Mouse (Mus musculus) urinary bladder, adult 2 months (tissue): ENCODE data around the gene Trappc4. TPM values are rescaled to one million over a fixed set of nuclear protein-coding genes. Genes with fewer than 3 reads are reported as not detected.
"Not testable (repeated sequence)": the region's sequence is repeated elsewhere in the genome, so short reads cannot be mapped to it uniquely, and the experiment has no call there.

Experiments used
- DNase-seq: peaks from one replicate; pipeline ENCODE4 v3.0.0; 2022; ENCODE audit warnings: low spot score
- polyA plus RNA-seq: library from polyadenylated mRNA; depleted of rRNA; stranded (reverse); fragments of >200 nt; gene quantifications from 2 replicates; pipeline ENCODE4 v1.2.3, GENCODE M21; 2012

The Trappc4 gene
- polyA plus RNA-seq, 1 experiment: 68.6 TPM

DNA sequence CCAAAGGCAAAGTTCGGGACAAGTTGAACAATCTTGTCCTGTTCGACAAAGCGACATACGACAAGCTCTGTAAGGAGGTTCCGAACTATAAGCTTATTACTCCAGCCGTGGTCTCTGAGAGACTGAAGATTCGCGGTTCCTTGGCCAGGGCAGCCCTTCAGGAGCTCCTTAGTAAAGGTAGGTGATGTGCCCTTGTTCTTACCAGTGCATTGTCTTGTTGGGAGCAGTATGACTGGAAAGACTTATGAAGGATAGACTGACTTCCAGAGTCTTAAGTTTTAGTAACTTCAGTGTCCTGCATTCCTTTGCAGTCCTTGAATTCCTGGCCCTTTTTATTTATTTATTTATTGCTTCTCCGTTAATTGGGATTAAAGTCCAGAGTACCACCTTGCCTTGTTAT is 1.3 kb upstream of the Trappc4 start:
- not testable (repeated sequence) for DNase-seq

DNA sequence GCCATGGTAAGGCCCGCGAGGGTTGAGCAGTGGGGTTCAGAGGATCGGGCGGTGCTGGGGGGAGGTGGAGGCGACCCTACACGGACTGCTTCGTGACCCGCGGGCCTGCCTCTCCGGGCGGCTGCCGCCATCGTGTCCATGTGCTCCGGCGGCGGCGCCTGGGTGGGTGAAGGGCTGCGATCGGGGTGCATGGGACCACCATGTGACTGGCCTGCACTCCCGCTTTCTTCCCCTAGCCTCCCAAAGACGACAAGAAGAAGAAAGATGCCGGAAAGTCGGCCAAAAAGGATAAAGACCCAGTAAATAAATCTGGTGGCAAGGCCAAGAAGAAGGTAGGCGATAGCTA is 325 bp upstream of the Trappc4 start:
- DNase-seq: no peak

DNA sequence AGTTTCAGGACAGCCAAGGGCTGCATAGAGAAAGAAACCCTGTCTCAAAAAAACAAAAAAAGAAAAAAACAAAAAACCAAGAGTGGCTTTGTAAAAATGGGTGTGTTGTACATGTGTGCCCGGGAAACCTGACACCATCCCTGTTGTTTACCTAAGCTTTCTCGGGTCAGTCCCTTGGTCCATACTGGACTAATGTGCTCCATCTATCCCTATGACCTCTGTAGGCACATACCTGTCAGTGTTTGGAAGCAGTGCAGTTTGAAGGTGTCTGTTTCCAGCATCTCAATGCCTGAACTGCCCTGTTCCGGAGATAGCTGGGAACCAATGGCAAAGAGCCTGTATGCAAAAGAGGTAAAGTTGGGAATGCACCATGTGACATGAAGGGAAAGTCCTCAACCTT is 2.4 kb downstream of the Trappc4 start:
- no peak for DNase-seq

DNA sequence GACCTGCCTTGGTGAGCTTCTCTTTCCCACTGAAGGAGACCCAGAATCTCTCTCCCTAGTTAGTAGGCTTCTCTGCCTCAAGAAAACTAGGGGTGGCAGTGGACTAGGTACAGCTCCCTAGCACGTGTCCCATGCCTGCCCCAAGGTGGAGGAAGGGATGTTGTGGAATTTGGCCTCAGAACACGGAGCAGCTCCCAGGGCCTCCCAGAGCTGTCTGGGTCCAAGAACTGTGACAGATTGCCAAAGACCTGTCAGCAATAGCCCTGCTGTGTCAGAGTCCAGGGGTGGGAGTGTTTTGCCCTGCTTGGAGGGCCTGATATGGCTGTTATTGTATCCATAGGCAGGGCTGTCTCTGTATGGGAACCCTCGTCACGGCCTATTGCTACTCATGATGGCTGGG is 6.3 kb downstream of the Trappc4 start:
- no peak for DNase-seq

DNA sequence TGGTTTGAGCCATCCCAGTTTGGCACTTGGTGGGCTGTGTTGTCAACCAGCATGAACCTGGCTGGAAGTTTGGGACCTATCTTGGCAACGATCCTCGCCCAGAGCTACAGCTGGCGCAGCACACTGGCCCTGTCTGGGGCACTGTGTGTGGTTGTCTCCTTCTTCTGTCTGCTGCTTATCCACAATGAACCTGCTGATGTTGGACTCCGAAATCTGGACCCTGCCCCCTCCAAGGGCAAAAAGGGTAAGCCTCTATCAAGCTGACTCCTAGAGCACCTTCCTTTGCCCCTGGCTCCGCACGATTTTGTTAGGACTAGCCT is 7.6 kb downstream of the Trappc4 start:
- DNase-seq: no peak

DNA sequence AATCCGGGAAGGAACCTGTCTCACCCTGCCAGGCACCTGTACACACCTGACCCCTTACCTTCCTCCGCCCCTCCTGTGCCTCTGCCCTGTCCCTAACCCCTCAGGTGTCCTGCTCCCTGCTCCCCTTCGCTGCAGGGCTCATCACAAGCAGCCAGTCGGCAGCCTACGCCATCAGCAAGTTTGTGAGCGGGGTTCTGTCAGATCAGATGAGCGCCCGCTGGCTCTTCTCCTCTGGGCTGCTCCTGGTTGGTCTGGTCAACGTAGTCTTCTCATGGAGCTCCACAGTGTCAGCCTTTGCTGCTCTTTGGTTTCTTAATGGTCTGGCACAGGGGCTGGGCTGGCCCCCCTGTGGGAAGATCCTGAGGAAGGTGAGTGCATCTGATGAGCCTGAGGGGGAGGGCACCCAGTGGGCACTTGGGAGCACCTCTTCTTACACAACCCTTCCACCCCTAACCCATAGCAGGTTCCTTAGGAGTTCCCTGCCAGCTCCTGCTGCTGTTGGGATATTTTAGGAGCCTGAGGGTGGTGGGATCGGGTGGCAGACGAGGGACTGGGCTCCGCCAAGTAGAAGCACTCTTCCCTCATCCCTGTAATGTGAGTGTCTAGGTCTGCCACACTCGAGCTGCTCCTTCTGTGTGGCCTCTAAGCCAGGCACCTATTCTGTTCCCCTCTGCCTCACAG is 8.1 kb downstream of the Trappc4 start:
- DNase-seq: no peak

DNA sequence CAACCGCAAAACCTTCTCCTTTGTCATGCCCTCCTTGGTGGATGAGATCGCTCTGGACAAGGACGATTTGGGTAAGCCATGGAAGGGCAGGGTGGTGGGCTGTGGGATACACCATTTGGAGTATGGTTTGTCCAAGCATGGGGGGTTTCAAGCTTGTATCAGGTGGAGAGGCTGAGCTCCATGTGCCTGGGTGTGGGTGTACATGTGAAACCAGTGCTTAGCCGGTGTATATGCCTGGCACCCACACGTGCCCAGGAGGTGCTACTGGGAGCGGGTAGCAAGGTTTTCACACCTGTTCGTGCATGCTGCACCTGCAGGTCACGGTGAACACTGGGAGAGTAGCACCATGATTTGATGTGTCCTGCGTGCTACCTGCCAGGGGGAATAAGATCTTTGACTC is 8.8 kb downstream of the Trappc4 start:
- no peak for DNase-seq

DNA sequence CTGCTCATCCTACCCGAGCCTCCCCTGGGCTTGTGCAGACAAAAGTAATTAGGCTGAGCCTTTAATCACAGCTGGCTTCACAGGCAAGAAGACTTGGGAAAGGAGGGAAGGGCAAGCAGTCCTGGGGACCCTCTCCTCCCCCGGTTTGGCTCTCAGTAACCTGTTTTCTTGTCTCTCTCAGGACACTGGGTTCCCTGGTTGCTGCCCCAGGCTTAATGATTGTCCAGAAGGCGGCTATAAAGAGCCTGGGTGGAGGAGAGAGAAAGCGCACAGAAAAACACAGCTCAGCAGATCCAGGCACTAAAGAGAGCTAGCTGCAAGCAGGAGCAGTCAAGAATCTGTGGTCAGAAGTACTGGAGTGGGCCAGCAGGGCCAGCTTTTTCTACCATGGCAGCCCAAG is 9.3 kb downstream of the Trappc4 start:
- no peak for DNase-seq

DNA sequence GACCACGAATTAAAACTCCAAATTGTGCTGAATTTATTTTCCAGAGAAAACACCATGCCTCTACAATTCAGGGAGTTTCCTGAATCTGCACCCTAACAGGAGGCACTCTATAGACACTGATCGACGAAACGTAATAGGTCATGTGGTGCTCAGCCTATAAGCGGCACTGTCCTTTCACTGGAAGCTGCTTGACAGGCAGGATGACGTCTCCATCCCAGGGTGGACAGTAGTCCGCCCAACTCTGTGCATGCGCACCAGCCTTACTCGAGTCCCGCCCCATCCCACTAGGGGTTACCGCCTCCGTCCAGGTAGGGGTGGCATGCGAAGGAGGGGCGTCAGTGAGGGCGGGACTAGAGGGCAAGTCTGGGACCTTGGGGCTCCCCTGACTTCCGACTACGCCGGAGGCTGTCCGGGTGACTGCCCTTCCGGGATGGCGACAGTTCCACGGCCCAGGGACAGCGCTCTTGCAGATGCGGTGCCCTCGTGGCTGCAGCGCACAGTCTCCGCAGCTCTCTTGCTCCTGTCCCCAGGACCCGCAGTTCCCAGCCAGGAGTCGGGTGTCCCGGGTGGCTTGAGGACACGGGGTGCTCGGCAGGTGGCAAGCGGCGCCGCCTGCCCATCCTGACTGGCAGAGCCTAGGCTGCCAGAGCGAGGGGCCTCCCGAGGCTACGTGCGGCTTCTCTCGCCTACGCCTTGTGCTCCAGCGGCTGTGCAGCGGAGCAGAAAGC is 10.6 kb downstream of the Trappc4 start, which contains the start of gene Slc37a4:
Slc37a4 (plus strand) TSS at position 169 of the 728 bp plus-strand sequence.
- DNase-seq: peak; percentile 81

DNA sequence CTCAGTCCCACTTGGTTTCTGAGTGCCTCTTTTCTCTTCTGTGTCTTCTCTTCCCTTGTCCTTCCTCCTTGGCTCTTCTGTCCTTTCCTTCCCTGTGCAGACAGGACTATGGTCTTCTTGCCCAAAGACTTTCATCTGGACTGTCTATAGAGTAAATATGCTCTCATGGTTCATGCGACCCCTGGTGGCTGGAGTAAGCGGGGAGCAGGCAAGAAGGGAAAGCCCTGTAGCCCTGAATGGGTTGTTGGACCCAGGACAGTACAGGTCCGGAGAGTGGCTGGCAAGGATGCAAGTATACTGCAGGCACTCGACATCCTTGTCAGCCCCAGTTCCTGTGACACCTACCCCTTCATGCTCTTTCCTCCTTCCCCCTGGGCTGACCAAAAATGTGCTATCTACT is 15.9 kb downstream of the Trappc4 start:
- DNase-seq: no peak

DNA sequence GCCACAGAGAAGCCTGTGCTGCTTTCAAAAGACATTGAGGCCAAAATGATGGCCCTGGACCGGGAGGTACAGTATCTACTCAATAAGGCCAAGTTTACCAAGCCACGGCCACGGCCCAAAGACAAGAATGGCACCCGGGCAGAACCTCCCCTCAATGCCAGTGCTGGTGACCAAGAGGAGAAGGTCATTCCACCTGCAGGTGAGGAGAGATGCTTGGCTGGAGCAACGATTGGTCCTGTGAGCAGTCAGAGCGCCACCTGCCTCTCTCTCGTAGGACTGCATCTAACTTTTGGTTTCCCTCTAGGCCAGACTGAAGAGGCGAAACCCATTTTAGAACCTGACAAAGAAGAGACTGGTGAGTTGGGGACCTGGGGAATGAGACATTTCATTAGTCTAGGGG is 18.1 kb downstream of the Trappc4 start:
- DNase-seq: no peak

DNA sequence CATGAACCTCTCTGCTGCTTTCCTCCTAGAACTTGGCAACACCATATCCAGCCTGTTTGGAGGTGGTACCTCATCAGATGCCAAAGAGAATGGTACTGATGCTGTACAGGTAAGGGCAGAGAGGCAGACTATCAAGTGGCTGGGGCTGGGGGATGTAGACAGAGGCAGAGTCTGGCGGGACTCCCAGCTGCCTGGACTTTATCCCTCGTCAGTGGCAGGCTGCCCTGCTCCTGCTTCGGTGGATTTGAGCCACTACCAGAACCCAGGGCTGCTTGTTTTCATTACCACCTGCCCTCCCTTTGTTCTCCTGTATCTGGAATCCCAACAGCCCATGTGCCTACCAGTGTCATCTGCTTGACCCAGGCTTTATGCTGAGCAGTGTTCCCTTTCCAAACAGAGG is 20.2 kb downstream of the Trappc4 start:
- DNase-seq: no peak

DNA sequence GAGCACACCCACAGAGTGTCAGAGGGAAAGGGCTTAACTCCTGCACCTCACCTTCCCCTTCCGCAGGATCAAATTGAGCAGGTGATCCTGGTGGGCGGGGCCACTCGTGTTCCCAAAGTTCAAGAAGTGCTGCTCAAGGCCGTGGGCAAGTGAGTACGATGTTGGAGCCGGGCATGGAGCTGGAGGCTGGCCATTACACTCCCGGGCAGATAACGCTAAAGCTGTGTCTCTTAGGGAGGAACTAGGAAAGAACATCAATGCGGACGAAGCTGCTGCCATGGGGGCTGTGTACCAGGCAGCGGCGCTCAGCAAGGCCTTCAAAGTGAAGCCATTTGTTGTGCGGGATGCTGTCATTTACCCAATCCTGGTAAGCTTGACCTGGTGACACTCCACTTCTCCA is 22.8 kb downstream of the Trappc4 start:
- no peak for DNase-seq

DNA sequence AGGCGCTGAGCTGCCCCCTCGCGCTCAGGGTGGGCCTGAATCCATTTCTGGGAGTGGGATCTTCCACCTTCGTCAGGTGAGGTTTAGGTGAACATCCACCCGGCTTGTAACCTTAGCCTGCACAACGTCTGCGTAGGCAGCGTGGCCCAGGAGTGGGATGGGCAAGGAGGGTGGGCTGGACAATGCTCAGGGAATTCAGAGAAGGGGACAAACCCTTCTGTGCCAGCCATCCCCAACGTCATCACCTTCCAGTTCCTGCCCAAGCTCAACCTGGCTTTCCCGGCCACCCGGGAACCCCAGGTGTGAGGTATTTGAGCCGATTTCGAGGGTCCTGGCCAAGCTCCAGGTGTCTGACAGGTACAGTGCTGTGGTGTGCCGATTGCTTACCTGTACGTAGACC is 27.5 kb downstream of the Trappc4 start:
- no peak for DNase-seq

DNA sequence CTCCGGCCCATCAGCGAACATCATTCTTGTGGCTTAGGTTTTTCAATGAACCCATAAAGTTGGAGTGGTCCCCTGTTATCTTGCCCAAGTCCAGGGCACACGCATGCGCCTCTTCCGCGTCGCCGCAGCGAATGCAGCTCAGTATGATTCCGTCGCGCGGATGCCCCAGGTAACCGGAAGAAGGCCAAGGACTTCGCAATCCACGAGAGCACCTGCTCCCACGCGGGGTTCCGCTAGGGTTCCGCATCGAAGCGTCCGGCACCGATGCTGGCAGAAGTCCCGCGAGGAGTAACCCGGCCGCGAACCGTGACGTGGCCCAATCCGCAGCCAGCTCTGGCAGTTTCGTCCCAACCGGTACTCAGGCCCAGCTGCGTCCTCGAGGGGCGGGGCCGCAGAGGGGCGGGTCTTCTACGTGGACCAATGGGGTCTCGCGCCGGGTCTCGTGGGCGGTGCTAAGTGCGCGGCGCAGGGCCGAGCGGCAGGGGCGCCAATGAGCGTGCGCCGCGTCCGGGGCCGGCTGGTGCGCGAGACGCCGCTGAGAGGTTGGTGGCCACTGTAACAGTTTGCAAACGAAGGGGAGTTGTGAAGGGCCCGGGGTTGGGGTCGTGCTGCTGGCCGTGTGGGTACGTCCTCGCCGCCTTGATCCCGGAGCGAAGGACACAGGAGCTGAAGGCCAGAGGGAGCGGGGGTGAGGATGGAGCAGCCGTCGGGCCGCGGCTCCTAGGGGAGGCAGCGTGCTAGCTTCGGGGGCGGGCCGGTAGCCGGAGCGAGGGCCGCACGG is 28.2 kb downstream of the Trappc4 start, which contains the start of gene Hyou1:
Hyou1 (plus strand) TSS at position 437 of the 781 bp plus-strand sequence.
- DNase-seq: peak; percentile 98

DNA sequence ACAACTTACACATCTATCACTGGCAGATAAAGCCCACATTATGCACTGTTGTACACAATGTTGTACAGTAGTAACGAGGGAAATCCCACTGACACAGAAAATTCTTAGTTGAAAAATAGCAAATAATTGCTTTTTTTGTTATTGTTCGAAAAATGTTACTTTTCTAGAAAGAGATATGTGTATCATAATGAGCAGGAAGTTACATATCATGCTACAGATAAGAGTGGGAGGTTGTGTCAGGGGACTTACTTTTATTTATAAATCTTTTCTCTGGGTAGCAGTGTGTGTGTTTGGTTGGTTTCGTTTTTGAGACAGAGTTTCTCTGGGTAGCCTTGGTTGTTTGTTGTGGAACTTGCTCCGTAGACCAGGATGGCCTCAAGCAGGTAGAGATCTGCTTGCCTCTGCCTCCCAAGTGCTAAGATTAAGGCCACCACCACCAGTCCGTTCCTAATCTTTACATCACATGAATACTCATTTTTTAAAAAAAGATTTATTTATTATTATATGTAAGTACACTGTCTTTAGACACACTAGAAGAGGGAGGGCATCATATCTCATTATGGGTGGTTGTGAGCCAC is 29.2 kb downstream of the Trappc4 start:
- no peak for DNase-seq

DNA sequence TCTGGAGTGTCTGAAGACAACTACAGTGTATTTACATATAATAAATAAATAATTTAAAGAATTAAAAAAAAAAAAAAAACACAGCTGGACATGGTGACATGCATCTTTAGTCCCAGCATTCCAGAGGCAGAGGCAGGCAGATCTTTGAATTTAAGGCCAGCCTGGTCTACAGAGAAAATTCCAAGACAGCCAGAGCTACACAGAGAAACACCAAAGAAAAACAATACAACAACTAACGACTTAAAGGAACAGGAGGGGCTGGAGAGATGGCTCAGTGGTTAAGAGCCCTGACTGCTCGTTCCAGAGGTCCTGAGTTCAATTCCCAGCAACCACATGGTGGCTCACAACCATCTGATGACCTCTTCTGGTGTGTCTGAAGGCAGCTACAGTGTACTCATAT is 30.1 kb downstream of the Trappc4 start:
- not testable (repeated sequence) for DNase-seq

DNA sequence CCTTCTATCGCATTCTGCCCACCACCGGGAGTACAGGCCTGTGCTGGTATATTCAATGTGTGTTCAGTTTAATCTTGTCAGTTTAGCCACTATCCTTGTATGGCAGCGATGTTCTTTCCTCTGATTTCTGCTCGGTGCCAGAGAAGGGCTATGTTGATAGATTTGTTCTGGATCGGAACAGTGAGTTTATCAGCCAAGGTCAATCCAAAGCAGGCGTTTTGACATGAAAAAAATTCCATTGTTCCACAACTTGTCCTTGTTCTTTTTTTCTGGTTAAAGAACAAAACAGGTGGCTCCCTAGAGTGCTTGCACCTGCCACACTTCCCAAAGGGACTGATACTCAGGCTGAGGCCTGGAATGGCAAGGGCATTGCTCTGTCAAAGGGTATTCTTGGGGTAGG is 31.3 kb downstream of the Trappc4 start:
- DNase-seq: no peak

DNA sequence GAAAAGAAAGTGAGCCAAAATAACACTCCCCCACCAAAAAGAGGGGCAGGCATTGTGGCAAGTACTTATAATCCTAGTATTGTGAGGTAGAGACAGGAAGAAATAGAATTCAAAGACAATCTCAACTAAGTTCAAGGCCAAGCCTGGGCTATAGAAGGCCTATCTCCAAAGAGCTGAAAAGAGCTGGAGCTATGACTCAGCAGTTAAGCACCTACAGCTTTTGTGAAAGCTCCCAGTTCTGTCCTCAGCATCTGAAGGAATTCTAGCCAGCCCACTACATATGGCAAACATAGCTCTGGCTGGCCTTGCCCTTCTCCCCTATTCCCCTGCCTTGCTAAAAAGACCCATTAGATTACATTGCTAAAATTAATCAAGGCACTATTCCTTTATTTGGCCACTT is 34.0 kb downstream of the Trappc4 start:
- no peak for DNase-seq

DNA sequence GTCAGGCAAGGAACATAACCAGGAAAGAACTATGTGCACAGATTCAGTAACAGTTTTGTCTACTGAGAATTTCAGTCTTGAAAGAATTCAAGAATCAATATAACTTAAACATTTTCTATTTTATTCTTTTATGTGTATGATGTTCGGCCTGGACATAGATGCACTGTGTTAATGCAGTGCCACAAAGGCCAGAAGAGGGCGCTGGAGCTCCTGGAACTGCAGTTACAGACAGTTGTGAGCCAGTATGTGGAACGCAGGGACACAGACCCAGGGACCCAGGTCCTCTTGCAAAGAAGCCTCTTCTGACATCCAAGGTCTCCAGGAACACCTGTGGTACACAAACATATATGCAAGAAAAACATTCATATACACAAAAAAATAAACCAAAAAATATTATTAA is 42.9 kb downstream of the Trappc4 start:
- no peak for DNase-seq

DNA sequence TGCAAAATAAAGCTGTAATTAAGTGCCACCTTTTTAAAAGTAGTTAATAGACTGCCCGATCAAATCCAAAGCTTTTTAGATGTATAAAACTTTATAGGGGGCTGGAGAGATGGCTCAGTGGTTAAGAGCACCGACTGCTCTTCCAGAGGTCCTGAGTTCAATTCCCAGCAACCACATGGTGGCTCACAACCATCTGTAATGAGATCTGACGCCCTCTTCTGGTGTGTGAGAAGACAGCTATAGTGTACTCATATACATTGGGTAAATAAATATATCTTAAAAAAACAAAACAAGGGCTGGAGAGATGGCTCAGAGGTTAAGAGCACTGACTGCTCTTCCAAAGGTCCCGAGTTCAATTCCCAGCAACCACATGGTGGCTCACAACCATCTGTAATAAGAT is 45.5 kb downstream of the Trappc4 start:
- DNase-seq: not testable (repeated sequence)

DNA sequence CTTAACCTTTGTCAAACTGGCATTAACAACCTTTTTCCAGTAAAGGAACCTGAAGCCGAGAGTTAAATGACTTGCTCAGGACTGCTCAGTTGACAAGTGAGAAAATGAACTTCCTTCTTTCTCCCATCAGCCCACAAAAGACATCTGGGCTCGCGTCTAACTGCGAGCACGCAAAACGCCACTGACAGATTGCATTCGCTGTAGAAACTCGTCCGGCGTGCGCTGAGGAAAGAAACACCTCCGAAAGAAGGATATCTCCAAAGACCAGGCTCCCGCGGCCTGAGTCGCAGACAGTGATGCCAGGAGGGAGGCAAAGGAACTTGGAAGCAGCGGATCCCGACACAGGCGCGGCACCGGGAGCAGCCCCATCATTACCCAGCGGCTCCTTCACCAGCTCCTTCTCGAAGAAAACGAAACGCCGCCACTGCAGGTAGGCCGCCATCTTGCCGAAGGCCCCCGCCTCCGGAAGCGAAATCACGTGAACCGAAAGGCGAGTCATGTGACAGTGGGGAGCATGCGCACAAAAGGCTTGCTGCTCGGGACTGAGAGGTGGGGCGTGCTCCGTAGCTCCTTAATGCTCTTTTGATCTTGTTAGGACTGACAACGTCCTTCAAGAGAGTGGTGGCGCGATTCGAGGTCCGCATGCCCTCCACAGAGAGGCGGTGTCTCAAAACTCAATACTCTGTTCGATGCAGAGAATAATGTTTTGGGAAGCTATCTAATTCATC is 46.0 kb downstream of the Trappc4 start, which contains the start of gene Vps11:
Vps11 (minus strand) TSS at position 481 of the 728 bp plus-strand sequence.
- peak; percentile 89 for DNase-seq
